Mouse (Mus musculus) intestine, embryonic 16.5 days (tissue): ENCODE measurements at regions not wholly inside any gene's neighbourhood (a gene's known extent, or its start where the extent isn't known, plus 50 kb on each side); places are given as distances from the start of the nearest gene placed in this dataset.
"Not testable (repeated sequence)": the region's sequence is repeated elsewhere in the genome, so short reads cannot be mapped to it uniquely, and the experiment has no call there.

ENCODE experiments used
- ATAC-seq: fragments of 200-750 bp; cut with Nextera tagmentation; 2 replicates; pipeline ENCODE4 v1.8.0; 2017; ENCODE audit warnings: moderate TSS enrichment, moderate library complexity
- H3K27ac ChIP-seq: fragments of 300-500 bp; sonication (generic); 2 replicates; pipeline ENCODE4 v1.5.1; 2014; ENCODE audit warnings: mild to moderate bottlenecking, low read length
- H3K27me3 ChIP-seq: fragments of 300-500 bp; sonication (generic); replicated peaks from 2 replicates; pipeline ENCODE4 v1.6.1; 2014; ENCODE audit warnings: low read length, control low read depth, mixed read lengths; ENCODE audit not compliant: control insufficient read depth, insufficient read depth
- H3K36me3 ChIP-seq: fragments of 300-500 bp; sonication (generic); 2 replicates; pipeline ENCODE4 v1.6.1; 2014; ENCODE audit warnings: low read length, control low read depth; ENCODE audit not compliant: control insufficient read depth, insufficient read depth
- H3K4me1 ChIP-seq: fragments of 300-500 bp; sonication (generic); 2 replicates; pipeline ENCODE4 v1.6.1; 2014; ENCODE audit warnings: low read length, control low read depth, mixed read lengths; ENCODE audit not compliant: control insufficient read depth, insufficient read depth
- H3K4me2 ChIP-seq: fragments of 300-500 bp; sonication (generic); 2 replicates; pipeline ENCODE4 v1.6.1; 2014; ENCODE audit warnings: low read depth, low read length, control low read depth
- H3K4me3 ChIP-seq: fragments of 300-500 bp; sonication (generic); 2 replicates; pipeline ENCODE4 v1.5.1; 2014; ENCODE audit warnings: mild to moderate bottlenecking, low read length
- H3K9ac ChIP-seq: fragments of 300-500 bp; sonication (generic); 2 replicates; pipeline ENCODE4 v1.6.1; 2014; ENCODE audit warnings: low read depth, low read length
- H3K9me3 ChIP-seq: fragments of 300-500 bp; sonication (generic); 2 replicates; pipeline ENCODE4 v1.6.1; 2016; ENCODE audit warnings: low read length, control low read depth; ENCODE audit not compliant: control insufficient read depth
- WGBS: fragments of 180-500 bp; shearing (Covaris S2); extraction: QIAGEN DNeasy Blood & Tissue Kit; methylation state at CpG from one replicate; pipeline ENCODE4 v1.1.7; 2014; 5-methylcytosine and 5-hydroxymethylcytosine counted together

DNA sequence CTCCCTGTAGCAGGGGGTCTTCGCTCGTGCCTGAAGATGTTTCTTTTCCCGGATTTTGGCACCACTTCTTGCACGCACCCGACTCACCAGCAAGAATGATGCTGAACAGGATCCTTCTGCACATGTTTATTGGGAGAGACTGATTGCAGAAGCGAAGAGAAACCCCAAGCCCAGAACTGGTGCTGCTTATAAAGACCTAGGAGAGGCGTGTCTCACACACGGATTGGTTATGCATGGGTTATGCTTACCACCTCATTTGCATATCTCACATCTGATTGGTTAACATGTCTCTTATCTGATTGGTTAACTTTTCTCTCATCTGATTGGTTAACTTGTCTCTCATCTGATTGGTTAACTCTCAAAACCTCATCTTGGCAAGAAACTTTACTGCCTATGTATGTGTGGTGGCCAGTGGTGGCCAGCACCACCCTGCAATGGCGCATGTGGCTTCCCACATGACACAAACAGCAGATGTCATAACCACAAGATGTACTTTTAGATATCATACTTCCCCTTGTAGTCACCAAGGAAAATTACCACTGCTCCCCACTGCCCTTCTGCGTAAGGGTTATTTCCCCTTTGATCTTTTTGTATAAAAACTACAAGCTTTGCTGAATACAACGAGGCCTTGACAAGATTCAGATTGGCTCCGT lies 125.8 kb upstream of the Ubl3 start:
- H3K4me1 ChIP-seq, H3K9ac ChIP-seq, H3K27ac ChIP-seq, H3K4me3 ChIP-seq, H3K9me3 ChIP-seq, H3K4me2 ChIP-seq, ATAC-seq, H3K27me3 ChIP-seq, H3K36me3 ChIP-seq: not testable (repeated sequence)
- 88% methylated on average over 12 of the region's 12 CpGs for WGBS

DNA sequence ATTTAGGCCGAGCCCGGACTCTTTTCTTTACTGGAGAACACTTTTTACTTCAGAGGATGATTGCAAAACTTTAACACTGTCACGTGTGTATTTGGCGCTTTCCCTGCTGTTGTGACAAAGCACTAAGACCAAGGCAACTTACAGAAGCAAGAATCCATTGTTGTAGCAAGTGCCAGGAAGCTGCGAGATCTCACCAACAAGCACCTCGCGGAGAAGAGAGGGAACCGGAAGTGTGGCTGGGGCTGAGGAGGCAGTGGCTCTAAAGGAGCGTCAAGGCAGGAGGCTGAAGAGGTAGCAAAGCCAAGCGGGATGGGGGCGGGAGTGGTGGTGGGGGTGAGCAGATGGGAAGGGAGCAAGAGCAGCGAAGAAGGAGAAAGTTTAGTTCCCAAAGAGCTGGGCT lies 121.7 kb upstream of the Ubl3 start:
- Histone ChIP-seq H3K36me3 (no peaks in the 10 kb centered on the region), H3K9ac (no peak overlapping the region), H3K4me3 (no peak overlapping the region), H3K4me2 (no peak overlapping the region), H3K27me3 (no peaks in the 10 kb centered on the region), H3K9me3 (no peaks in the 10 kb centered on the region), H3K27ac (no peak overlapping the region), H3K4me1 (no peaks in the 10 kb centered on the region)
- WGBS: 77% methylated on average over 12 of the region's 12 CpGs
- ATAC-seq: no peak

DNA sequence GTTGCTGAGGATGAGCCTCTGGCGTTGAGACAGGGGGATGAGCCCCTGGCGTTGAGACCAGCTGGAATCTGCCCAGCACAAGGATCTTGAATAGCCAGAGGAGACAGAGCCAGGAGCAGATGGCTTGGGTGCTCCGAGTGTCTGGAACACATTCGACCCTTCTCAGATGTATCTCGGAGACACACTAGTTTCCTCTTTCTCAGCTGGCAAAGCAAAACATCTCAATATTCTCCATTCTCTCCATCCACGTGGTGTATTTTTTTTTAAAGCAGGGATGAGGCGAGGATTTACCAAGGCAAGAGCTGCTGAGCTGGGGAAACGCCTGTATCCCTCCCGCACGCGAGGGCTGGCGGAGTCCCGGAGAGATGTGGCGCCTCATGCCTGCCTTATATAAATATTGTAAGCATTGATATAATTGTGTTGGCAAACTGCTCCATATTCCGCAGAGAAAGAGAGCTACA lies 109.7 kb upstream of the Ubl3 start:
- WGBS: 62% methylated on average over 15 of the region's 15 CpGs
- no peak overlapping the region for H3K27ac ChIP-seq
- ATAC-seq: peak; percentile 31; the same call in 1 of the 2 replicates
- H3K9me3 ChIP-seq: peaks cover 5% of the 10 kb centered on the region; the same call in 1 of the 2 replicates
- no peak overlapping the region for H3K4me3 ChIP-seq
- no peaks in the 10 kb centered on the region for H3K27me3 ChIP-seq
- H3K4me1 ChIP-seq: no peaks in the 10 kb centered on the region
- H3K4me2 ChIP-seq: no peak overlapping the region
- H3K9ac ChIP-seq: no peak overlapping the region
- H3K36me3 ChIP-seq: no peaks in the 10 kb centered on the region

GRCm38 (mm10) chr5:148661120-148661519 lies 108.5 kb upstream of the Ubl3 start:
- Histone ChIP-seq H3K4me1 (no peaks in the 10 kb centered on the region), H3K4me2 (no peak overlapping the region), H3K27me3 (no peaks in the 10 kb centered on the region), H3K9ac (no peak overlapping the region), H3K27ac (no peak overlapping the region), H3K36me3 (no peaks in the 10 kb centered on the region), H3K4me3 (no peak overlapping the region), H3K9me3 (peaks cover 5% of the 10 kb centered on the region; the same call in 1 of the 2 replicates)
- no peak for ATAC-seq
- 85% methylated on average over 4 of the region's 4 CpGs for WGBS

DNA sequence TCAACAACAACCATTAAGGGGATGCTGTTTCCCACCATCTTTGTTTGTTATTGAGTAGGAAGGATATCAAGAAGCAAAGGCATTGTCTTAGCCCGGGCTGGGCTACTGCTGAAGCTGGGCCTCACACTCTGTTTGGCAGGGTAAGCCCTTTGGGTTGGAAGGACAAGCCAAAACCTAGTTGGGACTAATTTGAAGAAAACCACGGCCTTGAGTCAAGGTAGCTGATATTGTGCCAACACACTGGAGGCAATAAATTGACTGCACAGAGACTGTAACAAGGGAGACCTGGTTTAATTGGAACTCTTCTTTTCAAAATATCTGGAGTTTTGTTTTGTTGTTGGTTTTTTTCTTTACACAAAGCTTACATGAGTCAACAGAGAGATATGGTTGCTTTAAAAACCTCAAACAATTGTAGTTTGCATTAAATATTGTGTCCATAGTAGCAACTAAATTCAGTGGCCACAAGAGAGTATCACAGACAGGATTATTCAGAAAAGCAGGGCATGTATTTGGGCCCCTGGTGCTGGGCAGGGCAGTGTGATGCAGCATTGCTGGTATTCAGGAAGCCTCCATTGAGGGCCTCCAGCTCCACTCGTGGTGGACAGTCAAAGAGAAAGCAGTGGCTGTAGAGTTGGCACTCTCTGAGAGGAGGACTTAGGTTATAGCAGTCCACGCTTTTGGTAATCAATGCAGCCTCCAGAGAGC lies 105.5 kb upstream of the Ubl3 start:
- Histone ChIP-seq H3K4me3 (no peak overlapping the region), H3K27me3 (no peaks in the 10 kb centered on the region), H3K4me1 (no peaks in the 10 kb centered on the region), H3K4me2 (no peak overlapping the region), H3K9ac (no peak overlapping the region), H3K27ac (no peak overlapping the region), H3K9me3 (peaks cover 5% of the 10 kb centered on the region; the same call in 1 of the 2 replicates), H3K36me3 (no peaks in the 10 kb centered on the region)
- no peak for ATAC-seq
- 72% methylated on average over 4 of the region's 4 CpGs for WGBS

- H3K4me2 ChIP-seq: no peak overlapping the region
- no peak overlapping the region for H3K4me3 ChIP-seq
- H3K27ac ChIP-seq: no peak overlapping the region
- WGBS: 59% methylated on average over 7 of the region's 7 CpGs
- no peak overlapping the region for H3K9ac ChIP-seq
- H3K36me3 ChIP-seq: no peaks in the 10 kb centered on the region
- no peaks in the 10 kb centered on the region for H3K27me3 ChIP-seq
- no peaks in the 10 kb centered on the region for H3K9me3 ChIP-seq
- H3K4me1 ChIP-seq: peaks cover 4% of the 10 kb centered on the region; the same call in 1 of the 2 replicates
- no peak for ATAC-seq
These were observed 100.1 kb upstream of the Ubl3 start for GRCm38 (mm10) chr5:148652525-148653243.

DNA sequence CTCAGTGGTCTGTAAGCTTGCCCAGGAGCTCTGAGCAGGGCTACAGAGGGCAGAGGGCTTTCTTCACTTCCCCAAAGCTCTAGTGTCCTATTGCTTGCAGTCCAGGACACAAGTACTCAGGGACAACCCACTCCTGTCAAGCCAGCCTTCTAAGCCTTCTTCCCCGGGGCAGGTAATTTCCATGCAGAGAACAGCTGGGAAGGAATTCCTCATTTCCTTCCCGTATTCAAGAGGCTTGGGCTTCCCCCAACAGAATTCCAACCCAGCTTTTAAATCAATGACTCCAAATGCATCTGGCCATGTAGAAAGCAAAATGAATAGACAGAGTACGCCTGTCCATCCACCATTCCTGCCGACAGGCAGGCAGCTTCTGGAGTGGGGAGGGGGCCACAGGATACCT lies 99.1 kb upstream of the Ubl3 start:
- Histone ChIP-seq H3K27me3 (no peaks in the 10 kb centered on the region), H3K4me1 (peaks cover 7% of the 10 kb centered on the region; the same call in 1 of the 2 replicates), H3K9me3 (no peaks in the 10 kb centered on the region), H3K4me3 (no peak overlapping the region), H3K27ac (no peak overlapping the region), H3K9ac (no peak overlapping the region), H3K4me2 (no peak overlapping the region), H3K36me3 (no peaks in the 10 kb centered on the region)
- ATAC-seq: no peak
- 63% methylated on average over 4 of the region's 4 CpGs for WGBS

DNA sequence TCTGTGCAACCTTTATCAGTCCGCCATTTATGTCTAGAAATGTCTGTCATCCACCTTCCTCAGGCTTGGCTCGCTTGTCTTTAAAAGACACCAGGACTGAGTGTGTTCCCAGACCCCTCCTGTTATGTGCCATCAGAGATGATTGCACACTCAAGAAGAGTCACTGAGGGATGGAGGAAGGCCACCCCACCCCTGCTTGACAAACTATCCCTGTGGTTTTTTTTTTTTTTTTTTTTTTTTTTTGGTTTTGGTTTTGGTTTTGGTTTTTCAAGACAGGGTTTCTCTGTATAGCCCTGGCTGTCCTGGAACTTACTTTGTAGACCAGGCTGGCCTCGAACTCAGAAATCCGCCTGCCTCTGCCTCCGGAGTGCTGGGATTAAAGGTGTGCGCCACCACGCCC lies 97.0 kb upstream of the Ubl3 start:
- H3K27ac ChIP-seq, H3K4me3 ChIP-seq, H3K36me3 ChIP-seq, H3K9ac ChIP-seq, ATAC-seq, H3K27me3 ChIP-seq, H3K4me2 ChIP-seq, H3K9me3 ChIP-seq: not testable (repeated sequence)
- 92% methylated on average over 7 of the region's 7 CpGs for WGBS
- peaks cover 17% of the 10 kb centered on the region; the same call in 1 of the 2 replicates for H3K4me1 ChIP-seq

DNA sequence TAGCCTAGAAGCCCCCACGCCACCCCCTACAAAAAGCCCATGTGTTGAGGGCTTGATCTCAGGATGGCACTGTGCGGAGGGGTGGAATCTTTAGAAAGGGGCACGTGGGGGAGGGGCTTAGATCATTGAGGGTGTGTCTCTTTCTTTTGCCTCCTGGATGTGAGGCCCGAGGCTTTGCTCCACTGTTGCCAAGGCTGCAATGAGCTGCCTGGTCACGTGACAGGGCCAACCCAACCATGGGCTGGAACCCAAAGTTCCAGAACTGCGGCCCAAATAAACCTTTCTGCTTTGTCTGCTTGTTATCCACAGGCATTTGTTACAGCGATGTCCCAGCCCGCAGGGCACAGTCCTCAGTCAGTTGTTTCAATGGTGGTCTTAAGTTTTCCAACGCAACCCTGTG lies 96.5 kb upstream of the Ubl3 start:
- H3K4me3 ChIP-seq: no peak overlapping the region
- no peak overlapping the region for H3K9ac ChIP-seq
- H3K9me3 ChIP-seq: no peaks in the 10 kb centered on the region
- no peaks in the 10 kb centered on the region for H3K36me3 ChIP-seq
- no peak overlapping the region for H3K4me2 ChIP-seq
- ATAC-seq: no peak
- peaks cover 17% of the 10 kb centered on the region; the same call in 1 of the 2 replicates for H3K4me1 ChIP-seq
- H3K27me3 ChIP-seq: no peaks in the 10 kb centered on the region
- H3K27ac ChIP-seq: no peak overlapping the region
- WGBS: 82% methylated on average over 9 of the region's 9 CpGs
